11 mouse cellular contexts compared by ENCODE assay signal in the genomic region with DNA sequence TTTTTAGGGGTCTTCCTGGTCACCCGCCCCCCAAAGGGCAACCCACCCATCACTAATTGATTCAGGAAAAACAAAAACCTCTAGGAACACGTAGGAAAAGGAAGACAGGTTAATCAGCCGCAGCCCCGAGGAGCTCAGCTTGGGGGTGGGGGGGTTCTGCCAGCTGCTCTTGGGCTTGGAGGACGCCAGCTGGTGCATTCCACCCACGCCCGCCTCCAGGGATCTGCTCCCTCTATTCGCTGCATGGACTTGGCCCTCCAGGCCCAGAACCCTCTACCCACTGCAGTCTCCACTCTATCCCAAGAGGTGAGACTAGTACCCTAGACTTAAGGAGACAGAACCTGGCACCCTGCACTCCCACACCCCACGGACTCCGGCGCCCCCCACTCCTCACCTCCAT. TPM values are rescaled to one million over a fixed set of nuclear protein-coding genes. Genes with fewer than 3 reads are reported as not detected.
DNase-seq lines count a peak whose midpoint lies in the region; ATAC-seq and TF ChIP-seq lines count a peak whose summit lies in the region.
"Had no signal": no experiment of that assay in that cellular context is flagged by ENCODE, and none has a peak within 500 bp of the region (broad histone marks: within the 10 kb centered on the region; RNA-seq: fewer than 3 reads in every experiment).

No protein-coding gene starts in this region.

- H3K27ac ChIP-seq in forebrain, postnatal 0 days (ENCODE audit: low read depth, low read length): no peak overlapping the region
- H3K27ac ChIP-seq: hindbrain, embryonic 15.5 days; liver, embryonic 13.5 days had no signal

- no peak overlapping the region for H3K9ac ChIP-seq in forebrain, postnatal 0 days
- H3K9ac ChIP-seq: hindbrain, embryonic 15.5 days; liver, embryonic 13.5 days had no signal

- intact Hi-C loops in gastrocnemius, postnatal 14 days (cut with DNase I; ENCODE audit: low total_unique reads): no loop called here

- WGBS in forebrain, postnatal 0 days: 17% methylated on average over 11 of the region's 11 CpGs

- no peaks in the 10 kb centered on the region for H3K36me3 ChIP-seq in forebrain, postnatal 0 days (ENCODE audit: insufficient read depth)
- H3K36me3 ChIP-seq: hindbrain, embryonic 15.5 days; liver, embryonic 13.5 days had no signal

- no peaks in the 10 kb centered on the region for H3K4me1 ChIP-seq in forebrain, postnatal 0 days (ENCODE audit: insufficient read depth)
- H3K4me1 ChIP-seq: liver, embryonic 13.5 days had no signal

- no peak overlapping the region for H3K4me2 ChIP-seq in forebrain, postnatal 0 days (ENCODE audit: low read depth)
- H3K4me2 ChIP-seq: hindbrain, embryonic 15.5 days; liver, embryonic 13.5 days had no signal

- no peak overlapping the region for H3K4me3 ChIP-seq in forebrain, postnatal 0 days (ENCODE audit: low read depth, low read length)
- H3K4me3 ChIP-seq: hindbrain, embryonic 15.5 days; liver, embryonic 13.5 days had no signal

- ATAC-seq in forebrain, postnatal 0 days: 0 out of 2 replicates have a peak, but pooled peaks have one; percentile 30

- peak; percentile 85 to 91 for DNase-seq in left cerebral cortex, adult 18-20 months (ENCODE audit: low spot score in 2 of 2)
- DNase-seq in left cerebral cortex, adult 11 months (ENCODE audit: low spot score): no peak
- DNase-seq in forebrain, postnatal 0 days: peak; percentile 46
- DNase-seq in left cerebral cortex, adult 8-10 months (ENCODE audit: low spot score in 2 of 2): peak; percentile 42 to 86
- peak; percentile 82 to 88 for DNase-seq in right cerebral cortex, postnatal 10 days (ENCODE audit: low spot score in 2 of 2)
- DNase-seq in thymus, postnatal 4 days: no peak
- no peak for DNase-seq in gastrocnemius, postnatal 14 days
- DNase-seq in heart, adult 11 months: no peak
- DNase-seq: liver, embryonic 13.5 days had no signal

- H3K9me3 ChIP-seq in forebrain, postnatal 0 days (ENCODE audit: low read length): no peaks in the 10 kb centered on the region
- H3K9me3 ChIP-seq: hindbrain, embryonic 15.5 days; liver, embryonic 13.5 days had no signal

- peaks cover 46% of the 10 kb centered on the region for H3K27me3 ChIP-seq in forebrain, postnatal 0 days (ENCODE audit: insufficient read depth, low read length)

- no peak for TF ChIP-seq CTCF in forebrain, postnatal 0 days (IDR thresholded peaks at IDR 0.05; ENCODE audit: low read depth)

RNA-seq across cellular contexts. Expression of gene Kcnc3, which starts 12.0 kb away (rescaled TPM):
- 100 to 1,000 TPM in 1 of 2 experiments, 10 to 100 TPM in 1; 94.5 to 111 TPM for total RNA-seq in left cerebral cortex, adult 18-20 months (2021)
- total RNA-seq in forebrain, postnatal 0 days (2014; rRNA removed): 6.0 and 8.6 TPM in 2 replicates
- 4.2 and 5.2 TPM in 2 replicates for polyA plus RNA-seq in forebrain, postnatal 0 days (2015; fragmentation: Nextera tagmentation; extraction: Ambion mirVana)
- total RNA-seq in left cerebral cortex, adult 8-10 months (2022): 10 to 100 TPM; 85.4 to 98.3 (median 97.3) TPM
- total RNA-seq in gastrocnemius, postnatal 14 days (2021): 1 to 10 TPM; 2.9 to 3.1 TPM

RNA-seq across cellular contexts. Expression of gene Napsa, which starts 30.3 kb away (rescaled TPM):
- under 1 TPM in 1 of 2 experiments, not detected in 1; 0.37 TPM for total RNA-seq in left cerebral cortex, adult 18-20 months (2021)
- total RNA-seq in forebrain, postnatal 0 days (2014; rRNA removed): 0.08 and 0.24 TPM in 2 replicates
- 0.35 and 0.71 TPM in 2 replicates for polyA plus RNA-seq in forebrain, postnatal 0 days (2015; fragmentation: Nextera tagmentation; extraction: Ambion mirVana)
- not detected for total RNA-seq in left cerebral cortex, adult 8-10 months (2022)
- total RNA-seq in gastrocnemius, postnatal 14 days (2021): not detected
- polyA plus RNA-seq: C2C12 had no signal

RNA-seq across cellular contexts. Expression of gene Nr1h2, which starts 48.7 kb away (rescaled TPM):
- total RNA-seq in left cerebral cortex, adult 18-20 months (2021): 10 to 100 TPM; 75.2 to 85.6 TPM
- 44.1 and 45.9 TPM in 2 replicates for total RNA-seq in forebrain, postnatal 0 days (2014; rRNA removed)
- 49.9 and 51.1 TPM in 2 replicates for polyA plus RNA-seq in forebrain, postnatal 0 days (2015; fragmentation: Nextera tagmentation; extraction: Ambion mirVana)
- 10 to 100 TPM; 61.1 to 71.4 (median 64.3) TPM for total RNA-seq in left cerebral cortex, adult 8-10 months (2022)
- 10 to 100 TPM; 28.0 to 28.2 TPM for total RNA-seq in gastrocnemius, postnatal 14 days (2021)

RNA-seq across cellular contexts. Expression of gene Pold1, which starts 53.8 kb away (rescaled TPM):
- total RNA-seq in left cerebral cortex, adult 18-20 months (2021): 10 to 100 TPM in 1 of 2 experiments, 1 to 10 TPM in 1; 9.7 to 10.8 TPM
- total RNA-seq in forebrain, postnatal 0 days (2014; rRNA removed): 14.1 and 16.2 TPM in 2 replicates
- 14.2 and 14.3 TPM in 2 replicates for polyA plus RNA-seq in forebrain, postnatal 0 days (2015; fragmentation: Nextera tagmentation; extraction: Ambion mirVana)
- total RNA-seq in left cerebral cortex, adult 8-10 months (2022): 10 to 100 TPM; 10.5 to 13.8 (median 12.8) TPM
- total RNA-seq in gastrocnemius, postnatal 14 days (2021): 1 to 10 TPM; 7.0 to 7.8 TPM

Comparison
In these comparisons a context has a peak if more than half of its experiments do, and no peak if none do; other contexts are left out.
1. DNase-seq: peak in left cerebral cortex, adult 18-20 months (2 of 2), forebrain, postnatal 0 days (single experiment), left cerebral cortex, adult 8-10 months (2 of 2) and right cerebral cortex, postnatal 10 days (2 of 2); none in left cerebral cortex, adult 11 months (single experiment), thymus, postnatal 4 days (single experiment), gastrocnemius, postnatal 14 days (single experiment) and heart, adult 11 months (single experiment).